Comparison of ENCODE assay signal across 8 mouse cellular contexts in the genomic region with DNA sequence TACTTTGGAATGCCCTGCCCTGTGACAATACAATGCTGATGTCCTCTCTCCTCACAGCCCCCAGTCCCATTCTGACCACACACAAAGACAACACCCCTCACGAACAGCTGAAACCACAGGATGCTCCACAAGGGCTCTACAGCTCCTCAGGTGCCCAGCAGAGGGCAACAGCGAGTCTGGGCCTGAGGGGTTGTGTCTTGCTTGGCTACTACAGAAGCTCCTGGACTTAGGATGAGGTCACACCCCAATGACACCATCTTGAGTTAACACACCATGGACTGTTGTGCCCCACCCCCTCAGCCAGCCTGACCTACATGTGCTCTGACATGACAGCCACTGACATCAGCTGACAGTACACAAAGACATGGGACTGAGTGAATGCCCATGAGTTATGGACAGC. TPM values are rescaled to one million over a fixed set of nuclear protein-coding genes. Genes with fewer than 3 reads are reported as not detected.
DNase-seq lines count a peak whose midpoint lies in the region; ATAC-seq lines count a peak whose summit lies in the region.
"Had no signal": no experiment of that assay in that cellular context is flagged by ENCODE, and none has a peak within 500 bp of the region (broad histone marks: within the 10 kb centered on the region; RNA-seq: fewer than 3 reads in every experiment).

No protein-coding gene starts in this region.

- 53% methylated on average over 2 of the region's 2 CpGs for WGBS in hindbrain, embryonic 14.5 days
- 61% methylated on average over 2 of the region's 2 CpGs for WGBS in liver, embryonic 16.5 days (ENCODE audit: insufficient replicate concordance)

- DNase-seq in right cerebral cortex, postnatal 14 days: peak; percentile 25
- DNase-seq in right cerebral cortex, postnatal 36 days (ENCODE audit: low spot score in 2 of 2): no peak
- peak; percentile 8 for DNase-seq in adrenal gland, adult 8-10 months
- DNase-seq in embryo, embryonic 9.5 days (ENCODE audit: extremely low spot score): peak; percentile 44
- peak; percentile 51 for DNase-seq in hindbrain, embryonic 14.5 days (ENCODE audit: low spot score)
- peak; percentile 73 for DNase-seq in retina, postnatal 1 day

- ATAC-seq in hindbrain, embryonic 14.5 days (ENCODE audit: low FRiP score): no peak
- ATAC-seq in liver, embryonic 16.5 days (ENCODE audit: low read depth): 0 out of 2 replicates have a peak, but pooled peaks have one; percentile 16

- H3K4me1 ChIP-seq in hindbrain, embryonic 14.5 days (replicated peaks; ENCODE audit: control insufficient read depth, insufficient read depth, low read length): no peaks in the 10 kb centered on the region
- H3K4me1 ChIP-seq in liver, embryonic 16.5 days (ENCODE audit: control insufficient read depth, low read depth, low read length): no peaks in the 10 kb centered on the region

- H3K9ac ChIP-seq in hindbrain, embryonic 14.5 days: no peak overlapping the region
- no peak overlapping the region for H3K9ac ChIP-seq in liver, embryonic 16.5 days (ENCODE audit: low read depth, low read length)
- H3K9ac ChIP-seq: limb, embryonic 13.5 days had no signal

- no peak overlapping the region for H3K27ac ChIP-seq in hindbrain, embryonic 14.5 days
- no peak overlapping the region for H3K27ac ChIP-seq in liver, embryonic 16.5 days (ENCODE audit: low read length)
- H3K27ac ChIP-seq: limb, embryonic 13.5 days had no signal

- peaks cover 54% of the 10 kb centered on the region for H3K36me3 ChIP-seq in hindbrain, embryonic 14.5 days (replicated peaks; ENCODE audit: control insufficient read depth, insufficient read depth)
- peaks cover 52% of the 10 kb centered on the region for H3K36me3 ChIP-seq in liver, embryonic 16.5 days (ENCODE audit: control insufficient read depth, insufficient read depth)
- H3K36me3 ChIP-seq: limb, embryonic 13.5 days had no signal

- H3K4me3 ChIP-seq in hindbrain, embryonic 14.5 days (replicated peaks; ENCODE audit: low read length): no peak overlapping the region
- no peak overlapping the region for H3K4me3 ChIP-seq in liver, embryonic 16.5 days (ENCODE audit: low read depth, low read length)
- H3K4me3 ChIP-seq: limb, embryonic 13.5 days had no signal

- H3K27me3 ChIP-seq in hindbrain, embryonic 14.5 days (ENCODE audit: control insufficient read depth, insufficient read depth, low read length): no peaks in the 10 kb centered on the region
- no peaks in the 10 kb centered on the region for H3K27me3 ChIP-seq in liver, embryonic 16.5 days (ENCODE audit: control insufficient read depth, insufficient read depth, low read depth, low read length)
- H3K27me3 ChIP-seq: limb, embryonic 13.5 days had no signal

- H3K9me3 ChIP-seq in hindbrain, embryonic 14.5 days (ENCODE audit: control insufficient read depth, low read length): no peaks in the 10 kb centered on the region
- H3K9me3 ChIP-seq in liver, embryonic 16.5 days (replicated peaks; ENCODE audit: control insufficient read depth, low read length): no peaks in the 10 kb centered on the region
- H3K9me3 ChIP-seq: limb, embryonic 13.5 days had no signal

- no peak overlapping the region for H3K4me2 ChIP-seq in hindbrain, embryonic 14.5 days (replicated peaks)
- H3K4me2 ChIP-seq in liver, embryonic 16.5 days (ENCODE audit: low read depth, low read length): no peak overlapping the region
- H3K4me2 ChIP-seq: limb, embryonic 13.5 days had no signal

RNA-seq across cellular contexts. Expression of a gene that starts 56.9 kb away (rescaled TPM):
- 10 to 100 TPM in 2 of 4 experiments, 1 to 10 TPM in 2; 3.5 to 14.2 (median 9.0) TPM for total RNA-seq in adrenal gland, adult 8-10 months (2022)
- polyA plus RNA-seq in hindbrain, embryonic 14.5 days (2014; fragmentation: Nextera tagmentation; extraction: Ambion mirVana): 23.3 TPM in 2 replicates
- 32.3 and 33.2 TPM in 2 replicates for polyA plus RNA-seq in liver, embryonic 16.5 days (2015; fragmentation: Nextera tagmentation; extraction: Ambion mirVana)

Comparison
In these comparisons a context has a peak if more than half of its experiments do, and no peak if none do; other contexts are left out.
1. DNase-seq: peak in right cerebral cortex, postnatal 14 days (single experiment), adrenal gland, adult 8-10 months (single experiment), embryo, embryonic 9.5 days (single experiment), hindbrain, embryonic 14.5 days (single experiment) and retina, postnatal 1 day (single experiment); none in right cerebral cortex, postnatal 36 days (0 of 2).